Mouse (Mus musculus) embryonic facial prominence, embryonic 13.5 days (tissue): ENCODE data around the gene ccdc198. TPM values are rescaled to one million over a fixed set of nuclear protein-coding genes. Genes with fewer than 3 reads are reported as not detected.
A peak's percentile ranks its signal among the peaks of the same experiment; 100 is the strongest.

Experiments
- ATAC-seq: fragments of 200-750 bp; cut with Nextera tagmentation; 2 replicates; pipeline ENCODE4 v1.8.0; 2017; ENCODE audit warnings: low read depth; ENCODE audit not compliant: insufficient number of reproducible peaks, insufficient read depth, low FRiP score, low TSS enrichment
- H3K27ac ChIP-seq: fragments of 300-500 bp; sonication (generic); 2 replicates; pipeline ENCODE4 v1.5.1; 2015; ENCODE audit warnings: moderate library complexity, mild to moderate bottlenecking, inconsistent platforms
- H3K27me3 ChIP-seq: fragments of 300-500 bp; sonication (generic); 2 replicates; pipeline ENCODE4 v1.6.1; 2015; ENCODE audit warnings: mild to moderate bottlenecking, inconsistent platforms
- H3K36me3 ChIP-seq: fragments of 300-500 bp; sonication (generic); 2 replicates; pipeline ENCODE4 v1.6.1; 2015; ENCODE audit warnings: mild to moderate bottlenecking, inconsistent platforms
- H3K4me1 ChIP-seq: fragments of 300-500 bp; sonication (generic); 2 replicates; pipeline ENCODE4 v1.6.1; 2015; ENCODE audit warnings: inconsistent platforms
- H3K4me2 ChIP-seq: fragments of 300-500 bp; sonication (generic); 2 replicates; pipeline ENCODE4 v1.6.1; 2015; ENCODE audit warnings: moderate library complexity, mild to moderate bottlenecking, inconsistent platforms
- H3K4me3 ChIP-seq: fragments of 300-500 bp; sonication (generic); 2 replicates; pipeline ENCODE4 v1.5.1; 2015; ENCODE audit warnings: mild to moderate bottlenecking, inconsistent platforms
- H3K9ac ChIP-seq: fragments of 300-500 bp; sonication (generic); 2 replicates; pipeline ENCODE4 v1.6.1; 2015; ENCODE audit warnings: mild to moderate bottlenecking, inconsistent platforms
- H3K9me3 ChIP-seq: fragments of 300-500 bp; sonication (generic); 2 replicates; pipeline ENCODE4 v1.6.1; 2016; ENCODE audit warnings: inconsistent platforms
- WGBS: fragments of 180-500 bp; shearing (Covaris S2); methylation state at CpG from one replicate; pipeline ENCODE4 v1.1.7; 2015; ENCODE audit warnings: mixed read lengths; 5-methylcytosine and 5-hydroxymethylcytosine counted together
- polyA plus RNA-seq: library from polyadenylated mRNA; unstranded; fragments of >200 nt; fragmentation: Nextera tagmentation; extraction: Ambion mirVana; gene quantifications from 2 replicates; pipeline ENCODE4 v1.2.1, GENCODE M21; 2015

The ccdc198 gene
- polyA plus RNA-seq, 1 experiment from 2014 or later = 0.08 TPM

- no peaks in the 10 kb centered on the region for H3K9me3 ChIP-seq
- H3K36me3 ChIP-seq = 0 out of 2 replicates have a peak, but pooled peaks cover 2% of the 10 kb centered on the region
- H3K27me3 ChIP-seq = no peaks in the 10 kb centered on the region
- peaks cover 20% of the 10 kb centered on the region for H3K4me1 ChIP-seq
- 45% methylated on average over 16 of the region's 16 CpGs for WGBS
- no peak overlapping the region for H3K27ac ChIP-seq
- ATAC-seq = no peak
- H3K4me3 ChIP-seq = peak overlapping the region; percentile 97
- H3K4me2 ChIP-seq = peak overlapping the region; percentile 90
- peak overlapping the region; percentile 97 for H3K9ac ChIP-seq
Observed at GRCm38 (mm10) chr14:49173290-49174135, 71.8 kb downstream of the ccdc198 start.

GRCm38 (mm10) chr14:49172582-49172988 is 72.7 kb downstream of the ccdc198 start:
- peak overlapping the region; percentile 97 for H3K9ac ChIP-seq
- H3K4me2 ChIP-seq = peak overlapping the region; percentile 90
- WGBS = 0% methylated on average over 41 of the region's 46 CpGs
- peaks cover 20% of the 10 kb centered on the region for H3K4me1 ChIP-seq
- H3K4me3 ChIP-seq = peak overlapping the region; percentile 97
- no peaks in the 10 kb centered on the region for H3K36me3 ChIP-seq
- peak overlapping the region; percentile 74 for H3K27ac ChIP-seq
- H3K27me3 ChIP-seq = no peaks in the 10 kb centered on the region
- H3K9me3 ChIP-seq = no peaks in the 10 kb centered on the region
- ATAC-seq = peak; percentile 68; the same call in 1 of the 2 replicates

GRCm38 (mm10) chr14:49171867-49172581 is 73.2 kb downstream of the ccdc198 start, which contains the start of gene Naa30:
Gene Naa30, plus strand, starts transcription at chr14:49172226.
- 1% methylated on average over 55 of the region's 86 CpGs for WGBS
- peak within 1 kb of the TSS; percentile 90 for H3K4me2 ChIP-seq
- H3K4me3 ChIP-seq = peak within 1 kb of the TSS; percentile 97
- H3K9me3 ChIP-seq = no peaks in the 10 kb centered on the region
- H3K9ac ChIP-seq = peak within 1 kb of the TSS; percentile 97
- peak within 1 kb of the TSS; percentile 74 for H3K27ac ChIP-seq
- no peaks in the 10 kb centered on the region for H3K27me3 ChIP-seq
- no peaks in the 10 kb centered on the region for H3K36me3 ChIP-seq
- peaks cover 20% of the 10 kb centered on the region for H3K4me1 ChIP-seq
- peak; percentile 92 for ATAC-seq

GRCm38 (mm10) chr14:49171286-49171685 is 74.0 kb downstream of the ccdc198 start:
- H3K9me3 ChIP-seq = no peaks in the 10 kb centered on the region
- H3K9ac ChIP-seq = peak overlapping the region; percentile 97
- peak overlapping the region; percentile 90 for H3K4me2 ChIP-seq
- no peaks in the 10 kb centered on the region for H3K27me3 ChIP-seq
- peak overlapping the region; percentile 97 for H3K4me3 ChIP-seq
- peaks cover 20% of the 10 kb centered on the region for H3K4me1 ChIP-seq
- WGBS = 24% methylated on average over 8 of the region's 8 CpGs
- H3K36me3 ChIP-seq = no peaks in the 10 kb centered on the region
- no peak overlapping the region for H3K27ac ChIP-seq
- ATAC-seq = no peak

Other genes with a start within 250 kb of the ccdc198 start
- gene Ap5m1, start 179.4 kb downstream of the ccdc198 start, polyA plus RNA-seq = 23.2 and 23.3 TPM in 2 replicates
- gene Exoc5, start 178.8 kb downstream of the ccdc198 start, polyA plus RNA-seq = 46.6 and 47.4 TPM in 2 replicates
- 10.8 and 11.1 TPM in 2 replicates for gene Naa30, start 73.2 kb downstream of the ccdc198 start, polyA plus RNA-seq